Mouse (Mus musculus): ENCODE results near the gene A730015C16Rik.
A peak's percentile ranks its signal among the peaks of the same experiment; 100 is the strongest.

The A730015C16Rik gene

GRCm38 (mm10) chr4:108848505-108848848 lies at the start of gene A730015C16Rik:
Gene A730015C16Rik (minus strand): TSS chr4:108848619.
- DNase-seq (ENCODE audit: extremely low read depth, low read depth, low spot score), result no peak

- no peak for DNase-seq (ENCODE audit: extremely low read depth, low read depth, low spot score)
Observed at GRCm38 (mm10) chr4:108890876-108891275, 42.5 kb upstream of the A730015C16Rik start.

GRCm38 (mm10) chr4:108887456-108887855 lies 39.0 kb upstream of the A730015C16Rik start:
- DNase-seq (ENCODE audit: extremely low read depth, low read depth, low spot score), result no peak

DNA sequence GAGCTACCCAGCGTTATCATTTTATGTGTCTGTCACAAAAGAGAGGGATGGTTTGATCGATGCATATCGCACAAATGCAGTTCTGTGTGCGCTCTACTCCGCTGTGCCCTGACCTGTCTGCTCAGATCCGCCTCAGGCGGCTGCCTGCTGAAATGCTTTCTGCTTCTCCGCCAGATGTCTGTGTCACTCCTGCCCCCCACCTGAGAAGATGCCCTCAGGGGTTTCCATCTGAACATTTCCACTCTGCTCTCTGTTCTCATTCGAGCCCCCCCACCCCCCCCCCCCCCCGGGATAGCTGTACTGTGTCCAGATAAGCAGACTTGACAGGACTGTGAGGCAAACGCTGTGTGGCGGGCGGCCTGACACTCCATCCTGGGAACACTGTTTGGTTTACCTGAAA lies 35.4 kb upstream of the A730015C16Rik start:
- no peak for DNase-seq (ENCODE audit: extremely low read depth, low read depth, low spot score)

- no peak for DNase-seq (ENCODE audit: extremely low read depth, low read depth, low spot score)
Observed at GRCm38 (mm10) chr4:108878963-108879822, 30.8 kb upstream of the A730015C16Rik start, which contains the start of gene Rab3b. Gene Rab3b (plus strand): TSS chr4:108879063.

GRCm38 (mm10) chr4:108877901-108878300 lies 29.5 kb upstream of the A730015C16Rik start:
- DNase-seq (ENCODE audit: extremely low read depth, low read depth, low spot score), result no peak

- DNase-seq (ENCODE audit: extremely low read depth, low read depth, low spot score), result no peak
Observed at GRCm38 (mm10) chr4:108873746-108874145, 25.3 kb upstream of the A730015C16Rik start.

GRCm38 (mm10) chr4:108869730-108870374 lies 21.4 kb upstream of the A730015C16Rik start:
- no peak for DNase-seq (ENCODE audit: extremely low read depth, low read depth, low spot score)

GRCm38 (mm10) chr4:108866806-108867205 lies 18.4 kb upstream of the A730015C16Rik start:
- DNase-seq (ENCODE audit: extremely low read depth, low read depth, low spot score), result no peak

DNA sequence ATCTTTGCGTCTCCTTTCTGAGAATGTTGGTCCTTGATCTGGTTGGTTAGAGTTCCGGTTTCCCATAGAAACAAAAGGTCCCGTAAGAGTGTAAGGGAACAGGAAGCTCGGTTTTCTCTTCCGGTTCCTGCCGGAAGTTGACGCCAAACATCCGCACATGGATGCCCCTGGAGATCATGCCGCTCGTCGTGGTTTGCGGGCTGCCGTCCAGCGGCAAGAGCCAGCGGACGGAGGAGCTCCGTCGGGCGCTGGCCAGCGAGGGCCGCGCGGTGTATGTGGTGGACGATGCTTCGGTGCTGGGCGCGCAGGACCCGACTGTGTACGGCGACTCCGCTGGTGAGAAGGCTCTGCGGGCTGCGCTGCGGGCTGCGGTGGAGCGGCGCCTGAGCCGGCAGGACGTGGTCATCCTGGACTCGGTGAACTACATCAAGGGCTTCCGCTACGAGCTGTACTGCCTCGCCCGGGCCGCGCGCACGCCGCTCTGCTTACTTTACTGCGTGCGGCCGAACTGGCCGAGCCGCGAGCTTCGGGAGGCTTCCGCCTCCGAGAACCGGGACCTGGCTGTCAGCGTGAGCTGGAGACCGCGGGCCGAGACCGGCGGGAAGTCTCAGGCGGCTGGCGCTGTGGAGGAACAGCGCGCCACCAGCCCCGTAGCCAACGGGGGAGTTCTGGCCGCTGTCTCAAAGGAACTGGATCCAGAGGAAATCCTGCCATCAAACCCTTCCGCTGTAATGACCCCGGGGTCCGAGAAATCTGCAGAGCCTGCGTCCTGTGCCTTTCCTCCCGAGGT lies 509 bp downstream of the A730015C16Rik start, which contains the start of gene Kti12:
Kti12 (plus strand) TSS at position 71 of the 790 bp plus-strand sequence.
- DNase-seq (ENCODE audit: extremely low read depth, low read depth, low spot score), result no peak

DNA sequence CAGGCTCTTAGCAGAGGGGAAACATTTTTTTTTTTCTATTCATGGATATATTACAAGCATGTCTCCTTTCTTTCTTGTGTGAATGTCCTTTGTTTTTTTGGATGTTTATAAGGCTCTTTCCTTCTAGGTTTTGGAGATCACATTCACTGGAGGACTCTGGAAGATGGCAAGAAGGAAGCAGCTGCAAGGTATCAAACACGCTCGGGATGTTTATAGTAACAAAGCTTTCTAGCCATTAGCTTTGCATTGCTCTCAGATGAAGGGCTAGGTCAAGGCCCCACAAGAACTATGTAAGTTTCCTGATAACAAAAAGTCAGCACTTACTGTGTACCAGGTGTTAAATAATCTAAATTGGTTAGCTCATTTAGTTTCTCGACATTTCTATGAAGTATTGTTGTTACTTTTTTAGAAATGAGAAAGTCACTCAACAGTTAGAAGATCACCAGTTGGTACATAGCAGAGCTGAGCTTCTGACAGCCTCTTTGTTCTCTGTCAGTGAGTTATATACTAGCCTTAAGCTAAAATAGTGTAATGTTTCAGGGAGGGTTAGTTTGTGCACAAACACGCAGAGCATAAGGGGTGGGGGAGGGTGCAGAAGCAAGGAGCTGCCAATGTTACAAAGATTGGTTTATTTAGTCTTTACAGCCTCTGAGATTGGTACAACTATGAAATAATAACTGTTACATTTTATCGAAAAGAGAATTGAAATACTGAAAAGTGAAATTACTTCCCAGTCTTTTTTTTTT lies 2.4 kb downstream of the A730015C16Rik start:
- no peak for DNase-seq (ENCODE audit: extremely low read depth, low read depth, low spot score)

DNA sequence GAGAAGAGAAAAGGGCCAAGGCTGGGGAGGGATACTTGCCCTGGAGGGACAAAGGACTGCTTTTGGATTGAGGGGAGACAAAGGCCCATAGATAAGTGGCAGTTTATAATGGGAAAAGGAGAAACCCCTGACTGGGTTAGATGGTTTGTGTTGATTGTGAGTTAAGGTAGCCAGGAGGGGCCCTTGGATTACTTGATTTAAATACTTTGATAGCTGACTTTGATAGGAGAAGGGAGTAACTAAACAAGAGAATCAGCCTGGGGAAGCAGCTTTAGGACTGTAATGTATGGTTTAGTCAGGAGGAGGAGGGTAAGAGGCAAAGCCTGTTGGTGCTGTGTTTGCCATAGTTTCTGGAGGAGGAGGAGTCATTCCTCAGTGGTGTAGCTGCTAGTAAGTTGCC lies 5.1 kb downstream of the A730015C16Rik start:
- DNase-seq (ENCODE audit: extremely low read depth, low read depth, low spot score), result no peak

DNA sequence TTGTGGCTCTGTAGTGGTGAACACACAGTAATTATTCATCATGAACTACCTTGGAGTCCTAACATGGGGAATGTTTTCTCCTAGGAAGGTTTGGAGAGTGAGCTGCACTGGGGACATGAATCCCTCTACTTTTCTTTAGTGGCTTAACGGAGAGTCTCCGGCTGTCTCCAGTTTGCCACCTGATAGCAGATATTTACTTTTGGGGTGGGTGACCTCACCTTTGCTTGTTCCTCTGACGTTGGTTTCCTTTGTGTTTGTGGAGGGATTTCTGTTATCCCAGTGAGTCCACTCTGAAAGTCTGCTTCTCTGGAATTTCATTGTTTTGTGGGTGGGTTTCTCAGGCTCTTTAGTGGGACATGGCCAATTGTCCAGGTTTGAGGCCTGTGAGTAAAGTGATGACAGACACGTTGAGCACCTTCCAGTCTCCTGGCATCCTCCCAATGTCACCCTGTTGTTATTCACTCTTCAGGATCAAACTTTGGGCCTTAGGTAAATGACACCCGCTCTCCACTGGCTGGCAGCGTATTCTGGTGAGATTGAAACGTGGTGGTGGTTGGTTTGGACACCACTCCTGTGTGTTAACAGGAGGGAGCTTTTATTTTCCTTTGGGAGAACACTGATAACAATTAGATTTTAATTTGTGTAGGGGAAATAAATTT lies 6.4 kb downstream of the A730015C16Rik start:
- no peak for DNase-seq (ENCODE audit: extremely low read depth, low read depth, low spot score)

- peak; percentile 83 for DNase-seq (ENCODE audit: extremely low read depth, low read depth, low spot score)
Observed at GRCm38 (mm10) chr4:108838031-108838430, 10.4 kb downstream of the A730015C16Rik start.

DNA sequence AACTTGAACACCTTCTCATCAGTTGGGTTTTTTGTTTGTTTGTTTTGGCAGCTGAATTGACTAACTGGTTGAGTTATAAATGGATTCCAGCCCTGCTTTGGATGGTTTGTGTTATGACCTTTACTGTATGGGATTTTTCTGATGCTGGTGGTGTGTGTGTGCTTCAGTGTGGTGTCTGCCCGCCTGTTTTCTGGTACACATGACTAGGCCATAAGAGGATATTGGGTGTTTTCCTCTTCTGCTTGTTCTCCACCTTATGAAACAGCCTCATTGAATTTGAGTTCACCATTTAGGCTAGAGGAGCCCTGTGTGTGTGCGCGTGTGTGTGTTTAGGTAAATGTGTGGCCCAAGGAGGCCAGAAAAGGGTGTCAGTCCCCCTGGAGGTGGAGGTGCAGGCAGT lies 12.9 kb downstream of the A730015C16Rik start:
- no peak for DNase-seq (ENCODE audit: extremely low read depth, low read depth, low spot score)

DNA sequence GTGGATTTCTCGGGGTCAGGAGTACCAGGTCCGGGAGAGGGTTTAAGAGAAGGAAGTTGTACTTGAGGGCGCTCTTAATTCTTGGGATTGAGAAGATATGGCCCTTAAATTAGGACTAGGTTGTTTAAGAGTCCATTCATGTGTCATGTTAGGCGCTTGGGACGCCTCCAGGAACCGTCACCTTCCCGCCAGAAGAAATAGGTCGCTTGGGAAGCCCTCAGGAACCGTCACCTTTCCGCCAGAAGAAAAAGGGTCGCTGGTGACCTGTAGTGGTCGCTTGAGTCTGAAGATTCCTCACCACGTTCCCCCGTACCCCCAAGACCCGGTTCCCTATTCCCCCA lies 13.5 kb downstream of the A730015C16Rik start:
- no peak for DNase-seq (ENCODE audit: extremely low read depth, low read depth, low spot score)

DNA sequence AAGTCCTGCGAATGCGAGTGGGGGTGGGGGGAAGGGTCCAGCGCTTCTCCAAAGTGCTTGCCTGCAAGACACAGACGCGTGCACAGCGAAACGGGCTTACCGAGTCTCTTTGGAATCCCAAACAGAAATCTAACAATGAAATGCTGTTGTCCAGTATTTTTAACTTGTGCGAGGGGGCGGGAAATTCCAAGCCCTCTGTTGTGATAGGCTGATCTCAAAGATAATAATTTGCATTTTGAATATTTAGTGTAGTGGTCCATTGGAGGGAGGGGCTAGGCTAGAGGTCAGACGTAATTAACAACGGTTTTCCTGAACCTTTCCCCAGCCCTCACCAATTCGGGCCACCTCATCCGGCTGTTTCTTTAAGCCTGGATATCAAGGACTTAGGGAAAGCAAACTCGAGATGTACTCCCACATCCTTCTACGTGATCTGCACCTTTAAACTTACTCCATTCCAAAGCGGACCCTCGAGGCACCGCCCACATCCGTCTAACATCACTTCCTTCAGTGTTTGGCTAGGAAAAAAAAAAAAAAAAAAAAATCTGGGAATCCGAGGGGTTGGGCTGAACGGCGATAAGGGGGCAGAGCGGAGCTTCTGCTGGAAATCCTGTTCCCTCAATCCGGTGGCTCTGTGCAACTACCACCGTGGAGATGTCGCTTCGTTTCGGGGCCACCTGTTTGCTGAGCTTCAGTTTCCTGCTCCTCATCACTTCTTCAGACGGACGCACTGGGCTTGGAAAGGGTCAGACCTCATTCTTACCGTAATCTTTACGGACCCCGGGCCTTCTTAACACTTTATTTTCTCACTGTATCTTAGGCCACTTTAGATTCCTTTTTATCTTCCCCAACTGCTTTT lies 14.1 kb downstream of the A730015C16Rik start, which contains the start of gene Txndc12:
Txndc12 (plus strand) TSS at position 487 of the 856 bp plus-strand sequence.
- DNase-seq (ENCODE audit: extremely low read depth, low read depth, low spot score), result peak; percentile 58

- peak; percentile 68 for DNase-seq (ENCODE audit: extremely low read depth, low read depth, low spot score)
Observed at GRCm38 (mm10) chr4:108833828-108834114, 14.6 kb downstream of the A730015C16Rik start.
